Mouse (Mus musculus) frontal cortex, postnatal 14 days (tissue): Measurements from ENCODE around the gene Calcoco2.
"Not testable (repeated sequence)": the region's sequence is repeated elsewhere in the genome, so short reads cannot be mapped to it uniquely, and the experiment has no call there.

Experiments
- DNase-seq, 2 experiments: peaks; one replicate each; pipeline ENCODE4 v3.0.0; 2022; ENCODE audit warnings: low spot score in 2 of 2

The Calcoco2 gene

GRCm38 (mm10) chr11:96111751-96112150, at the start of gene Calcoco2:
Gene Calcoco2, minus strand, starts transcription at chr11:96111964.
- DNase-seq = no peak

GRCm38 (mm10) chr11:96147471-96147870, 35.7 kb upstream of the Calcoco2 start:
- no peak for DNase-seq

GRCm38 (mm10) chr11:96145622-96146270, 34.0 kb upstream of the Calcoco2 start:
- peak; percentile 14 to 53 for DNase-seq

- DNase-seq = no peak
Measured at GRCm38 (mm10) chr11:96143766-96144165, 32.0 kb upstream of the Calcoco2 start.

GRCm38 (mm10) chr11:96140726-96141175, 29.0 kb upstream of the Calcoco2 start:
- no peak for DNase-seq

GRCm38 (mm10) chr11:96135847-96136246, 24.1 kb upstream of the Calcoco2 start:
- DNase-seq = no peak

- DNase-seq = peak in 1 of 2 experiments; percentile 44
Measured at GRCm38 (mm10) chr11:96133239-96133865, 21.6 kb upstream of the Calcoco2 start, which contains the start of gene Ttll6. Gene Ttll6, plus strand, starts transcription at chr11:96133786.

- DNase-seq = no peak
Measured at GRCm38 (mm10) chr11:96130606-96131005, 18.8 kb upstream of the Calcoco2 start.

GRCm38 (mm10) chr11:96124052-96124914, 12.5 kb upstream of the Calcoco2 start:
- no peak for DNase-seq

- not testable (repeated sequence) for DNase-seq
Measured at GRCm38 (mm10) chr11:96122806-96123205, 11.0 kb upstream of the Calcoco2 start.

- no peak for DNase-seq
Measured at GRCm38 (mm10) chr11:96119401-96119800, 7.6 kb upstream of the Calcoco2 start.

- not testable (repeated sequence) for DNase-seq
Measured at GRCm38 (mm10) chr11:96116925-96117324, 5.2 kb upstream of the Calcoco2 start.

GRCm38 (mm10) chr11:96116116-96116515, 4.4 kb upstream of the Calcoco2 start:
- no peak for DNase-seq

- DNase-seq = no peak
Measured at GRCm38 (mm10) chr11:96115416-96115815, 3.7 kb upstream of the Calcoco2 start.

- no peak for DNase-seq
Measured at GRCm38 (mm10) chr11:96114077-96114476, 2.3 kb upstream of the Calcoco2 start.

- DNase-seq = not testable (repeated sequence)
Measured at GRCm38 (mm10) chr11:96110950-96111349, 814 bp downstream of the Calcoco2 start.

GRCm38 (mm10) chr11:96108376-96108775, 3.4 kb downstream of the Calcoco2 start:
- DNase-seq = no peak

GRCm38 (mm10) chr11:96093361-96093760, 18.4 kb downstream of the Calcoco2 start:
- DNase-seq = peak in 1 of 2 experiments; percentile 28

- no peak for DNase-seq
Measured at GRCm38 (mm10) chr11:96092674-96093291, 19.0 kb downstream of the Calcoco2 start.

- no peak for DNase-seq
Measured at GRCm38 (mm10) chr11:96091073-96091472, 20.7 kb downstream of the Calcoco2 start.

GRCm38 (mm10) chr11:96087981-96088380, 23.8 kb downstream of the Calcoco2 start:
- DNase-seq = no peak

- DNase-seq = no peak
Measured at GRCm38 (mm10) chr11:96082682-96083081, 29.1 kb downstream of the Calcoco2 start.
